Mouse (Mus musculus): ENCODE results near the gene Babam2. TPM values are rescaled to one million over a fixed set of nuclear protein-coding genes. Genes with fewer than 3 reads are reported as not detected.

The Babam2 gene
- polyA plus RNA-seq, 2 experiments = 15.3 to 21.2 TPM

GRCm38 (mm10) chr5:31668325-31668968, 29.0 kb upstream of the Babam2 start:
- WGBS (ENCODE audit: insufficient replicate concordance) = 83% methylated on average over 13 of the region's 13 CpGs
- no peak overlapping the region for H3K27ac ChIP-seq
- H3K4me1 ChIP-seq (replicated peaks; ENCODE audit: control insufficient read depth in 2 of 2, insufficient read depth in 2 of 2, low read length in 1 of 2) = peaks cover 0 to 6% of the 10 kb centered on the region in 2 experiments; a peak in 1 of 4 replicates
- TF ChIP-seq EP300 (IDR thresholded peaks at IDR 0.05; ENCODE audit: low read depth) (no peak), CTCF (IDR thresholded peaks at IDR 0.05; ENCODE audit: low read depth) (no peak)
- H3K36me3 ChIP-seq (replicated peaks; ENCODE audit: control insufficient read depth, insufficient read depth, low read depth) = no peaks in the 10 kb centered on the region
- no peak overlapping the region for H3K9ac ChIP-seq (replicated peaks)
- H3K4me2 ChIP-seq (ENCODE audit: low read depth) = no peak overlapping the region
- no peaks in the 10 kb centered on the region for H3K27me3 ChIP-seq (ENCODE audit: control insufficient read depth, insufficient read depth, low read length)
- H3K4me3 ChIP-seq (ENCODE audit: insufficient read depth in 1 of 2, low read depth in 2 of 2, low read length in 2 of 2) = no peak overlapping the region
- ATAC-seq (ENCODE audit: insufficient read depth) (no peak), DNase-seq (ENCODE audit: low read depth in 3 of 3, low spot score in 3 of 3) (no peak)
- no peaks in the 10 kb centered on the region for H3K9me3 ChIP-seq (ENCODE audit: control insufficient read depth, low read length)

GRCm38 (mm10) chr5:31669984-31670383, 27.5 kb upstream of the Babam2 start:
- no peaks in the 10 kb centered on the region for H3K36me3 ChIP-seq (replicated peaks; ENCODE audit: control insufficient read depth, insufficient read depth, low read depth)
- H3K27me3 ChIP-seq (ENCODE audit: control insufficient read depth, insufficient read depth, low read length) = no peaks in the 10 kb centered on the region
- H3K4me2 ChIP-seq (ENCODE audit: low read depth) = no peak overlapping the region
- H3K4me3 ChIP-seq (ENCODE audit: insufficient read depth in 1 of 2, low read depth in 2 of 2, low read length in 2 of 2) = no peak overlapping the region
- no peak for ATAC-seq (ENCODE audit: insufficient read depth)
- H3K4me1 ChIP-seq (replicated peaks; ENCODE audit: control insufficient read depth in 2 of 2, insufficient read depth in 2 of 2, low read length in 1 of 2) = peaks cover 0 to 6% of the 10 kb centered on the region in 2 experiments; a peak in 1 of 4 replicates
- no peak overlapping the region for H3K27ac ChIP-seq
- H3K9me3 ChIP-seq (ENCODE audit: control insufficient read depth, low read length) = no peaks in the 10 kb centered on the region
- WGBS (ENCODE audit: insufficient replicate concordance) = 63% methylated on average over 5 of the region's 5 CpGs
- TF ChIP-seq CTCF (IDR thresholded peaks at IDR 0.05; ENCODE audit: low read depth) (no peak), EP300 (IDR thresholded peaks at IDR 0.05; ENCODE audit: low read depth) (no peak)
- DNase-seq (ENCODE audit: low read depth in 3 of 3, low spot score in 3 of 3) = no peak
- no peak overlapping the region for H3K9ac ChIP-seq (replicated peaks)

- H3K27me3 ChIP-seq (ENCODE audit: control insufficient read depth, insufficient read depth, low read length) = no peaks in the 10 kb centered on the region
- H3K9me3 ChIP-seq (ENCODE audit: control insufficient read depth, low read length) = no peaks in the 10 kb centered on the region
- no peak overlapping the region for H3K9ac ChIP-seq (replicated peaks)
- H3K36me3 ChIP-seq (replicated peaks; ENCODE audit: control insufficient read depth, insufficient read depth, low read depth) = no peaks in the 10 kb centered on the region
- ATAC-seq (ENCODE audit: insufficient read depth) = no peak
- no peak overlapping the region for H3K4me2 ChIP-seq (ENCODE audit: low read depth)
- H3K4me3 ChIP-seq (ENCODE audit: insufficient read depth in 1 of 2, low read depth in 2 of 2, low read length in 2 of 2) = no peak overlapping the region
- 56% methylated on average over 2 of the region's 2 CpGs for WGBS (ENCODE audit: insufficient replicate concordance)
- no peak for TF ChIP-seq CTCF (IDR thresholded peaks at IDR 0.05; ENCODE audit: low read depth)
- no peak for TF ChIP-seq EP300 (IDR thresholded peaks at IDR 0.05; ENCODE audit: low read depth)
- no peak overlapping the region for H3K27ac ChIP-seq
- peaks cover 0 to 6% of the 10 kb centered on the region in 2 experiments; a peak in 1 of 4 replicates for H3K4me1 ChIP-seq (replicated peaks; ENCODE audit: control insufficient read depth in 2 of 2, insufficient read depth in 2 of 2, low read length in 1 of 2)
- no peak for DNase-seq (ENCODE audit: low read depth in 3 of 3, low spot score in 3 of 3)
These were observed 26.3 kb upstream of the Babam2 start for GRCm38 (mm10) chr5:31671137-31671536.

- Histone ChIP-seq H3K27ac (no peak overlapping the region), H3K36me3 (replicated peaks; ENCODE audit: control insufficient read depth, insufficient read depth, low read depth) (no peaks in the 10 kb centered on the region), H3K9ac (replicated peaks) (no peak overlapping the region), H3K4me2 (ENCODE audit: low read depth) (no peak overlapping the region), H3K9me3 (ENCODE audit: control insufficient read depth, low read length) (no peaks in the 10 kb centered on the region), H3K27me3 (ENCODE audit: control insufficient read depth, insufficient read depth, low read length) (no peaks in the 10 kb centered on the region), H3K4me1 (replicated peaks; ENCODE audit: control insufficient read depth in 2 of 2, insufficient read depth in 2 of 2, low read length in 1 of 2) (peaks cover 0 to 6% of the 10 kb centered on the region in 2 experiments; a peak in 1 of 4 replicates), H3K4me3 (ENCODE audit: insufficient read depth in 1 of 2, low read depth in 2 of 2, low read length in 2 of 2) (no peak overlapping the region)
- DNase-seq (ENCODE audit: low read depth in 3 of 3, low spot score in 3 of 3) = no peak
- no peak for TF ChIP-seq EP300 (IDR thresholded peaks at IDR 0.05; ENCODE audit: low read depth)
- no peak for TF ChIP-seq CTCF (IDR thresholded peaks at IDR 0.05; ENCODE audit: low read depth)
- WGBS (ENCODE audit: insufficient replicate concordance) = 70% methylated on average over 2 of the region's 2 CpGs
- ATAC-seq (ENCODE audit: insufficient read depth) = no peak
These were observed 24.1 kb upstream of the Babam2 start for GRCm38 (mm10) chr5:31673431-31673830.

GRCm38 (mm10) chr5:31678000-31678399, 19.5 kb upstream of the Babam2 start:
- Histone ChIP-seq H3K4me2 (ENCODE audit: low read depth) (no peak overlapping the region), H3K27ac (no peak overlapping the region), H3K36me3 (replicated peaks; ENCODE audit: control insufficient read depth, insufficient read depth, low read depth) (no peaks in the 10 kb centered on the region), H3K4me1 (replicated peaks; ENCODE audit: control insufficient read depth in 2 of 2, insufficient read depth in 2 of 2, low read length in 1 of 2) (no peaks in the 10 kb centered on the region; a peak in 2 of 4 replicates), H3K27me3 (ENCODE audit: control insufficient read depth, insufficient read depth, low read length) (no peaks in the 10 kb centered on the region), H3K9me3 (ENCODE audit: control insufficient read depth, low read length) (no peaks in the 10 kb centered on the region), H3K9ac (replicated peaks) (no peak overlapping the region), H3K4me3 (ENCODE audit: insufficient read depth in 1 of 2, low read depth in 2 of 2, low read length in 2 of 2) (no peak overlapping the region)
- DNase-seq (ENCODE audit: low read depth in 3 of 3, low spot score in 3 of 3) = no peak
- no peak for ATAC-seq (ENCODE audit: insufficient read depth)
- 43% methylated on average over 1 of the region's 1 CpGs for WGBS (ENCODE audit: insufficient replicate concordance)
- no peak for TF ChIP-seq EP300 (IDR thresholded peaks at IDR 0.05; ENCODE audit: low read depth)
- TF ChIP-seq CTCF (IDR thresholded peaks at IDR 0.05; ENCODE audit: low read depth) = no peak
